Mouse (Mus musculus) right cerebral cortex, postnatal 4 days (tissue): ENCODE measurements around the gene Abr.

Experiments used
- DNase-seq: peaks from one replicate; pipeline ENCODE4 v3.0.0-alpha.2; 2022

Gene Abr

GRCm38 (mm10) chr11:76566081-76566480, 56.0 kb downstream of the Abr start:
- DNase-seq: no peak

- DNase-seq: no peak
These were observed 59.5 kb downstream of the Abr start for GRCm38 (mm10) chr11:76562584-76562983.

- no peak for DNase-seq
These were observed 59.9 kb downstream of the Abr start for GRCm38 (mm10) chr11:76562165-76562564.

DNA sequence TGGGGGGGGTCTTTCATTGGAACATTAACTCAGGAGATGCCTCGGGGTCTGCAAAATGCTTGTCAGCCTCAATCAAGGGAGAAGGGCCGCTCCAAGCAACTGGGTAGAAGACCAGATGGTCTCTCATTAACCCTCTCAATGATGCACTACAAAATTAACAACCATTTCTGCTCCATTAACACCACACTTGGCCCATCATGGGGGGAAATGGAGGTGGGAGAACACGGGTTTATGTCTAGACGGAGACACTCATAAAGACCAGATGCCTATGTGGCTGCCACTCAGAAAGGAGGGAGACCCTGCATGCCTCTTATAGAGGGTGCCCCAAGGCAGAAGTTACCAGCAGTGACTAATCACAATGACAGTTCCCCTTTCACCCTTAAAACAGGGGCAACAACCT, 64.3 kb downstream of the Abr start:
- DNase-seq: no peak

- DNase-seq: no peak
These were observed 73.9 kb downstream of the Abr start for GRCm38 (mm10) chr11:76548153-76548721.

- no peak for DNase-seq
These were observed 74.7 kb downstream of the Abr start for GRCm38 (mm10) chr11:76547420-76547819.

DNA sequence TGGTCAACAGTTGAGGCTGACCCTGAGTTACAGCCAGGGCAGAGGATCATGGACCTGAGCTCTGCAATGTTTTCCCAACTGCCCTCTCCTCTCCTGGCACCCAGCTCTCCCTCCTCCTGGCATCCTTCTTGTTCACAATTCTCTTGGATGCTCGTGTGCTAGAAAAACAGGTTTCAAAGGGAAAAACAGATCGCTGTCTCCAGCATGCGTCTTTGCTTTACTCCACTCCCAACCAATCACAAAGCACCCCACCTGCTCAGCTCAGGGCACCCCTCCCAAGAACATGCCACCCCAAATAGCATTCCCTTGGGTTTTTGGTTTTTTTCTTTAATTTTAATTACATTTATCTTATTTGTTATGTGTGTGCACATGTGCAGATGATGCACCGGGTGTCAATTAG, 75.7 kb downstream of the Abr start:
- no peak for DNase-seq

- DNase-seq: no peak
These were observed 78.8 kb downstream of the Abr start for GRCm38 (mm10) chr11:76543300-76543699.

DNA sequence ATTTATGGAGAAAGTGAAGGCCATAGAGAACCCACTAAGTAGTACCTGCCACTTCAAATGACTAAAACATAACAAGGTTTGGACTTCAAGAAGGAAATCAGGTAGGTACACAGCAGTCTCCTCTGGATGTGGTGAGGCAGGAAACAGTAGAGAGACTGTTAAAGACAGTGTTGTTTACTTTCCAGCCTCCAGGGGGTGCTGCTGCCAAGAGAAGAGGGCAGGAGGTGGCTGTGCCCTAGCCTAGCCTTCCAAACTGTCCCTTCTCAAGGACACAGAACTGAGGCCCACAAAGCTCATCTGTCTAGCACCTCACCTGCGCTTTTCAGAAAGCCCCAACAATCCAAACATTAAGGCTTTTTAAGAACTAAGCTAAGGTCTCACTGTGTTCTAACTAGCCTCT, 81.1 kb downstream of the Abr start:
- peak; percentile 72 for DNase-seq

DNA sequence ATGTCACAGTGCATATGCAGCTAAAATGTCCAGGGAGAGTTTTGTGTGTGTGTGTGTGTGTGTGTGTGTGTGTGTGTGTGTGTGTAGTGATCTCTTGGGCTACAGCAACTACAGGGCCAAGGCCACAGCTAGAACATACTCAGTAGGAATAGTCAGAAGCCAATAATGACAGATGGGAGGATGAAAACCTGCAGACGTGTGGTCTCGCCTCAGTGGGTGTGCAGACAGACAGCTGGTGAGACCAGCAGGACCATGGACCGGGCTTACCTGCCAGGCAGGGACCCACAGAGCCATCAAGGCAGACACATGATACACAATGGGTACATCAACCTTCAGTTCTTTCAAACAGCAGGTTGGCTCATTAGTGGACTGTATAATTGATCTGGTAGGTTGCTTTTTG, 84.7 kb downstream of the Abr start:
- DNase-seq: no peak

DNA sequence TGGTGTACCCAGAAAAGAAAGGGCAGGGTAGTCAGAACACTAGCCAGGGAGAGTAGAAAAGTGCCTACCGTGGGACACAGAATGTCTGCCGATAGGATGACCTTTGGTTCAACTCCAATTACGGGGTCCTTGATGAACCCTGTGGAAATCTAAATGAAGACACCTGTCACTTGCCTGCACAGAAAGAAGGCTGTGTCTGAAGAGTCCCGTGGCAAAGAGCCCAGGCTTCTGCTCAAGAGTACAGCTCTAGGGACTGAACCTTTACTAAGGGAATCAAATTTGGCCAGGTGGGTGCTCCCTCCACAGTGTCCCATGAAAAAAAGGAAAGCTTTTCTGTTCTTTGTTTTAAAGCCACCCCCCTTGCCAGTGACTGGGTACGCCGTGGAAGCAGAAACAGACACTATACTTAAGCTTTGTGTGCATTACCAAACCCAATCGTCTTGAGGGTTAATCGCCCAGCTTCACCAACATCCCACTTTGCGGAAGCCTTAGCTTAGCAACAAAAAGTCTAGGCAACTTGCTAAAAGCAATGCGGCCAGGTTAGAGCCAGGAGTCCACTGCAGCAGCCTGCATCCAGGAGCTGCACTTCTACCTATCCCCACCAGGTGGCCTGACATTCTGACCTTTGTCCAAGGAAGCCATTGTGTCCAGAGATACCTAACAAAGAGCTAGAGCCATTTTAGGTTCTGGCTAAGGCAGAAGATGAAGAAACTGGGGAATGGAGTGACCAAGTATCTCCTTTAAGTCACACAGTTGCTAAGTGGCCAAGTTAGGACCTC, 85.3 kb downstream of the Abr start:
- DNase-seq: no peak

DNA sequence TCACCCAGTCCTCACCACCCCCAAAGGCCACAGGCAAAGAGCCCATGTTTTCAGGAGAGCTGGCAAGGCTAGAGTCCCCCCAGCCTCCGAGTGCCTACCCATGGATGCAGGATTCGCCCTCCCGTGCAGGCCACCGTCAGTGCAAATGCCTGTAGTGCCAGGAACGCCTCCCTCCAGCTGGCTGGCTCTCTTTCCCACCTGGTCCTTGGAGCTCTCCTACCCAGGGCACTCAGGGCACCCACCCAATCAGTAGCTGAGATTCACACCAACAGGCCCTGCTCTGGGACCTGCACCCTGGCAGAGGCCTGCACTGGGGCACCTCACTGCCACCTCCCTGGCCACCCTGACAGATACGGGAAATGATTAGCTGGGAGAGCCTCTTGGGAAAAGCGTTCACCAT, 90.1 kb downstream of the Abr start:
- DNase-seq: no peak

- DNase-seq: peak; percentile 36
These were observed 91.0 kb downstream of the Abr start for GRCm38 (mm10) chr11:76530966-76531678.

- DNase-seq: no peak
These were observed 91.8 kb downstream of the Abr start for GRCm38 (mm10) chr11:76530168-76530935.

- DNase-seq: no peak
These were observed 92.6 kb downstream of the Abr start for GRCm38 (mm10) chr11:76529352-76530141.

- no peak for DNase-seq
These were observed 96.3 kb downstream of the Abr start for GRCm38 (mm10) chr11:76525646-76526351.

- no peak for DNase-seq
These were observed 97.2 kb downstream of the Abr start for GRCm38 (mm10) chr11:76524947-76525346.

DNA sequence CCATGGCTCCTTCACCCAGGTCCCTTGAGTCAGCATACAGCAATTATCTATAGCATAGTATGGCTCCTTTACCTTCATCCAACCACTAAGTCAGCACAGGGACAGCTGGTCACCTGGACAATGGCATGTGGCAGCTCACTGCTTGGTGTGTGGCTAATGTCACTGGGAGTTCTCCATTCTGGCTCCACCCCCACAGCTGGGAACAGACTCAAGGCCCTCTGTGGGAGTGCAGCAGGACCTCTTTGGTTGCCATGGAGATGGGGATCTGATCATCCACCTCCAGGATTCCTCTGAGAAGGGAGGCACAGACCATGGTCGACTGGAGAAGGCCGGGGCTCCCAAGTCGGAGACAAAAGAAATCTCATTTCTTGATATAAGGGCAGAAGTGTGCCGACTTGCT, 98.8 kb downstream of the Abr start:
- no peak for DNase-seq

GRCm38 (mm10) chr11:76520889-76521288, 101.2 kb downstream of the Abr start:
- DNase-seq: no peak

- DNase-seq: no peak
These were observed 103.5 kb downstream of the Abr start for GRCm38 (mm10) chr11:76518613-76519012.

DNA sequence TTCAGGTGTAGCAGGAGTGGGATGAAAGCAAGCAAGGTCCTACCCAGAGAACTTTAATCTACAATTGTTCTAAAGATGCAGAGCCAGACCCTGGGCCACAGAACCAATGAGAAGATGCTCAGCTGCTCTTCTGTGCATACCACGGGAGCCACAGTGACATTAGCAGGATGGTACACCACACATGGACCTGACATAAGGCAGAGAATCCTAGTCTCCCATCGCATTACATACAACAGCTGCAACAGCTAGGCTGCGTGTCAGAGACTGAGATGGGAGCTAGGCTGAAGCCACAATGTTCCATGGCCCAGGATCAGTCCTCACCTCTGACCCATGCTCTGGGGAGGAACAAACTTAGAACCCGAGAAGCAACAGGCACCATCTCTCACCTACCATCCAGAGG, 104.0 kb downstream of the Abr start:
- no peak for DNase-seq

DNA sequence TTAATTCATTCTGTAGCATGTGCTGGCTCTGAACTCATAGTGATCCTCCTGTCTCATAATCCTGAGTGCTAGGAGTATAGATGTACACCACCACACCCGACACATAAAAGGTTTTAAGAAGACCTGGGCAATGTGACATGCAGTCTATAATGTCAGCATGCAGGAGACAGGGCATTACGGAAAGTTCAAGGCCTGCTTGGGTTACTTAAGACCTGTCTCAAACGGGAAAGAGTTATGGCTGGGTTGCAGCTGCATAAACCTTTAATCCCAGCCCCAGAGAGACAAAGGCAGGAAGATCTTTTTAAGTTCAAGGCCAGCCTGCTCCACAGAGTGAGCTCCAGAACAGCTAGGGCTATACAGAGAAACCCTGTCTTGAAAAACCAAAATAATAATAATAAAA, 105.2 kb downstream of the Abr start:
- DNase-seq: no peak
